11 mouse cellular contexts compared by ENCODE assay signal in genomic region chr7:99448619-99449018, GRCm38 (mm10). TPM values are rescaled to one million over a fixed set of nuclear protein-coding genes. Genes with fewer than 3 reads are reported as not detected.
A peak's percentile ranks its signal among the peaks of the same experiment; 100 is the strongest.
DNase-seq lines count a peak whose midpoint lies in the region; ATAC-seq and TF ChIP-seq lines count a peak whose summit lies in the region.
"Had no signal": no experiment of that assay in that cellular context is flagged by ENCODE, and none has a peak within 500 bp of the region (broad histone marks: within the 10 kb centered on the region; RNA-seq: fewer than 3 reads in every experiment).

No protein-coding gene starts in this region.

- no peak for TF ChIP-seq POLR2A in lung, adult 2 months (IDR thresholded peaks at IDR 0.05; ENCODE audit: borderline replicate concordance, extremely low read depth, low read depth, low read length)

- peaks cover 53% of the 10 kb centered on the region for H3K4me1 ChIP-seq in neural tube, embryonic 13.5 days (replicated peaks)
- peaks cover 35% of the 10 kb centered on the region for H3K4me1 ChIP-seq in forebrain, embryonic 12.5 days
- H3K4me1 ChIP-seq in hindbrain, embryonic 13.5 days (replicated peaks) = peaks cover 45% of the 10 kb centered on the region
- peaks cover 43% of the 10 kb centered on the region for H3K4me1 ChIP-seq in neural tube, embryonic 15.5 days
- no peaks in the 10 kb centered on the region for H3K4me1 ChIP-seq in lung, adult 2 months (ENCODE audit: control insufficient read depth, insufficient read depth, low read length)

- peak overlapping the region; percentile 75 for H3K27ac ChIP-seq in neural tube, embryonic 13.5 days (replicated peaks)
- 0 out of 2 replicates have a peak overlapping the region, but pooled peaks have one; percentile 6 for H3K27ac ChIP-seq in forebrain, embryonic 12.5 days
- H3K27ac ChIP-seq in hindbrain, embryonic 13.5 days = peak overlapping the region; percentile 76
- peak overlapping the region; percentile 42; the same call in 1 of the 2 replicates for H3K27ac ChIP-seq in neural tube, embryonic 15.5 days (replicated peaks)

- H3K4me2 ChIP-seq in neural tube, embryonic 13.5 days = no peak overlapping the region
- H3K4me2 ChIP-seq in forebrain, embryonic 12.5 days = no peak overlapping the region
- H3K4me2 ChIP-seq in hindbrain, embryonic 13.5 days = no peak overlapping the region
- H3K4me2 ChIP-seq in neural tube, embryonic 15.5 days = no peak overlapping the region
- H3K4me2 ChIP-seq: lung, embryonic 14.5 days had no signal

- H3K36me3 ChIP-seq in neural tube, embryonic 13.5 days = peaks cover 17% of the 10 kb centered on the region
- H3K36me3 ChIP-seq in forebrain, embryonic 12.5 days (replicated peaks) = 0 out of 2 replicates have a peak, but pooled peaks cover 4% of the 10 kb centered on the region
- H3K36me3 ChIP-seq in hindbrain, embryonic 13.5 days = peaks cover 19% of the 10 kb centered on the region
- H3K36me3 ChIP-seq in neural tube, embryonic 15.5 days = 0 out of 2 replicates have a peak, but pooled peaks cover 6% of the 10 kb centered on the region

- WGBS in neural tube, embryonic 13.5 days = 75% methylated on average over 5 of the region's 5 CpGs
- WGBS in forebrain, embryonic 12.5 days = 75% methylated on average over 5 of the region's 5 CpGs
- 71% methylated on average over 5 of the region's 5 CpGs for WGBS in hindbrain, embryonic 13.5 days
- 81% methylated on average over 5 of the region's 5 CpGs for WGBS in neural tube, embryonic 15.5 days
- 65% methylated on average over 5 of the region's 5 CpGs for WGBS in lung, adult 2 months

- peak overlapping the region; percentile 32; the same call in 1 of the 2 replicates for H3K9ac ChIP-seq in neural tube, embryonic 13.5 days
- no peak overlapping the region for H3K9ac ChIP-seq in forebrain, embryonic 12.5 days
- 0 out of 2 replicates have a peak overlapping the region, but pooled peaks have one; percentile 29 for H3K9ac ChIP-seq in hindbrain, embryonic 13.5 days
- H3K9ac ChIP-seq in neural tube, embryonic 15.5 days (replicated peaks) = no peak overlapping the region
- H3K9ac ChIP-seq: lung, embryonic 14.5 days had no signal

- no peak overlapping the region for H3K4me3 ChIP-seq in neural tube, embryonic 13.5 days
- H3K4me3 ChIP-seq in forebrain, embryonic 12.5 days (replicated peaks) = no peak overlapping the region
- no peak overlapping the region for H3K4me3 ChIP-seq in hindbrain, embryonic 13.5 days
- no peak overlapping the region for H3K4me3 ChIP-seq in neural tube, embryonic 15.5 days (replicated peaks)
- H3K4me3 ChIP-seq in lung, adult 2 months (replicated peaks; ENCODE audit: extremely low read depth, low read depth, low read length) = no peak overlapping the region

- no peaks in the 10 kb centered on the region for H3K9me3 ChIP-seq in neural tube, embryonic 13.5 days
- no peaks in the 10 kb centered on the region for H3K9me3 ChIP-seq in forebrain, embryonic 12.5 days
- no peaks in the 10 kb centered on the region for H3K9me3 ChIP-seq in hindbrain, embryonic 13.5 days
- H3K9me3 ChIP-seq in neural tube, embryonic 15.5 days (replicated peaks) = no peaks in the 10 kb centered on the region

- no peak for TF ChIP-seq CTCF in lung, adult 2 months (IDR thresholded peaks at IDR 0.05; ENCODE audit: insufficient read depth, low read length)

- no peak for DNase-seq in neural tube, embryonic 10.5 days (ENCODE audit: extremely low spot score, low spot score)
- no peak for DNase-seq in lung, adult 2 months
- DNase-seq in B cell, adult 2 months = no peak
- DNase-seq: cerebellum, adult 11 months; kidney, adult 11 months; lung, embryonic 14.5 days had no signal

- H3K27me3 ChIP-seq in neural tube, embryonic 13.5 days = no peaks in the 10 kb centered on the region
- H3K27me3 ChIP-seq in forebrain, embryonic 12.5 days = no peaks in the 10 kb centered on the region
- H3K27me3 ChIP-seq in hindbrain, embryonic 13.5 days = no peaks in the 10 kb centered on the region
- no peaks in the 10 kb centered on the region for H3K27me3 ChIP-seq in neural tube, embryonic 15.5 days (replicated peaks)
- H3K27me3 ChIP-seq: CH12.LX had no signal

- ATAC-seq in neural tube, embryonic 13.5 days (ENCODE audit: low read depth) = no peak
- ATAC-seq in forebrain, embryonic 12.5 days (ENCODE audit: low FRiP score) = no peak
- ATAC-seq in hindbrain, embryonic 13.5 days (ENCODE audit: low FRiP score) = no peak
- no peak for ATAC-seq in neural tube, embryonic 15.5 days (ENCODE audit: low FRiP score)

RNA-seq across cellular contexts. Expression of gene Klhl35, which starts 17.2 kb away (rescaled TPM):
- polyA plus RNA-seq in neural tube, embryonic 13.5 days (2015; fragmentation: Nextera tagmentation; extraction: Ambion mirVana) = 13.4 and 16.9 TPM in 2 replicates
- polyA plus RNA-seq in forebrain, embryonic 12.5 days (2016; fragmentation: Nextera tagmentation; extraction: Ambion mirVana) = 5.6 and 6.8 TPM in 2 replicates
- 7.4 and 12.2 TPM in 2 replicates for polyA plus RNA-seq in hindbrain, embryonic 13.5 days (2015; fragmentation: Nextera tagmentation; extraction: Ambion mirVana)
- polyA plus RNA-seq in neural tube, embryonic 15.5 days (2015; fragmentation: Nextera tagmentation; extraction: Ambion mirVana) = 1.7 and 2.2 TPM in 2 replicates
- polyA plus RNA-seq in lung, adult 2 months (2012; rRNA removed) = 0.80 and 0.89 TPM in 2 replicates

RNA-seq across cellular contexts. Expression of gene Rps3, which starts 34.9 kb away (rescaled TPM):
- polyA plus RNA-seq in neural tube, embryonic 13.5 days (2015; fragmentation: Nextera tagmentation; extraction: Ambion mirVana) = 514 and 540 TPM in 2 replicates
- polyA plus RNA-seq in forebrain, embryonic 12.5 days (2016; fragmentation: Nextera tagmentation; extraction: Ambion mirVana) = 597 and 603 TPM in 2 replicates
- 523 and 532 TPM in 2 replicates for polyA plus RNA-seq in hindbrain, embryonic 13.5 days (2015; fragmentation: Nextera tagmentation; extraction: Ambion mirVana)
- 412 and 499 TPM in 2 replicates for polyA plus RNA-seq in neural tube, embryonic 15.5 days (2015; fragmentation: Nextera tagmentation; extraction: Ambion mirVana)
- polyA plus RNA-seq in lung, adult 2 months (2012; rRNA removed) = 206 and 308 TPM in 2 replicates

Comparison
In these comparisons a context has a peak if more than half of its experiments do, and no peak if none do; other contexts are left out.
1. H3K9ac ChIP-seq: peak in neural tube, embryonic 13.5 days (single experiment) and hindbrain, embryonic 13.5 days (single experiment); none in forebrain, embryonic 12.5 days (single experiment) and neural tube, embryonic 15.5 days (single experiment).
2. H3K27ac ChIP-seq: peak in every context shown above with its lines; median percentile 76 in hindbrain, embryonic 13.5 days; 75 in neural tube, embryonic 13.5 days; 42 in neural tube, embryonic 15.5 days; 6 in forebrain, embryonic 12.5 days.